Mouse (Mus musculus) urinary bladder, postnatal 10 days (tissue): ENCODE measurements around the gene Tipin.
"Not testable (repeated sequence)": the region's sequence is repeated elsewhere in the genome, so short reads cannot be mapped to it uniquely, and the experiment has no call there.

Experiments
- DNase-seq: peaks from one replicate; pipeline ENCODE4 v3.0.0; 2022; ENCODE audit warnings: low spot score

Gene Tipin

DNA sequence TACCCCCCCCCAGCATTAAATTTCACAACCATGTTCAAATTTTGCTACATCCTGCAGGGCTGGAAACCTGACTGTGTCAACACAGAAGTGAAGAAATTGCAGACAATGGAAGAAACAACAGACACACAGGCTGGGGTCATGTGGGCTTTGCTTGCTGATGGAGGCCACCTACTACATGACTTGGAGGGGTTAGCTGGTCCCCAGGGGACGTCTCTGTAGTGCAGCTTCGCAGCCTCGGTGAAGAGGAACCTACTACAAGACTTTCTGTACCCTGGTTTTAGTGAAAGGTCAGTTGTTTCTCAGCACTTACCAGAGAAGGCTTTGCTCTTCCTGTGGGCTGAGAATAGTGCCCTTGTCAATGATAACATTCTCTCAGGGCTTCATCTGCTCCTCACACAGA is 10.1 kb upstream of the Tipin start:
- no peak for DNase-seq

- DNase-seq, result no peak
Measured at GRCm38 (mm10) chr9:64272611-64273010, 8.8 kb upstream of the Tipin start.

- no peak for DNase-seq
Measured at GRCm38 (mm10) chr9:64273757-64274156, 7.6 kb upstream of the Tipin start.

DNA sequence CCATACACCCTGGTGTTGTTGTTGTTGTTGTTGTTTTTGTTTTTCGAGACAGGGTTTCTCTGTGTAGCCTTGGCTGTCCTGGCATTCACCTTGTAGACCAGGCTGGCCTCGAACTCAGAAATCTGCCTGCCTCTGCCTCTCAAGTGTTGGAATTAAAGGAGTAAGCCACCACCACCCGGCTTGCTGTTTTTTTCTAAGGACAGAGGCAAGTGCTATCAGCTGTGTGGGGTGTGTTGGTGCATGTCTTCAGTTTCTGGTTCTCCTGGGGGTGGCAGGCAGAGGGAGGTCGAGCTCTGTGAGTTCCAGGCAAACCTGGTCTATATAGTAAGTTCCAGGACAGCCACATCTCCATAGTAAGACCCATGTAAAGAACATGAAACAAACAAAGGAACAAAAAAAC is 7.1 kb upstream of the Tipin start:
- DNase-seq, result no peak

GRCm38 (mm10) chr9:64274919-64275318 is 6.5 kb upstream of the Tipin start:
- DNase-seq, result no peak

- no peak for DNase-seq
Measured at GRCm38 (mm10) chr9:64277706-64278105, 3.7 kb upstream of the Tipin start.

- DNase-seq, result no peak
Measured at GRCm38 (mm10) chr9:64278665-64279310, 2.6 kb upstream of the Tipin start.

DNA sequence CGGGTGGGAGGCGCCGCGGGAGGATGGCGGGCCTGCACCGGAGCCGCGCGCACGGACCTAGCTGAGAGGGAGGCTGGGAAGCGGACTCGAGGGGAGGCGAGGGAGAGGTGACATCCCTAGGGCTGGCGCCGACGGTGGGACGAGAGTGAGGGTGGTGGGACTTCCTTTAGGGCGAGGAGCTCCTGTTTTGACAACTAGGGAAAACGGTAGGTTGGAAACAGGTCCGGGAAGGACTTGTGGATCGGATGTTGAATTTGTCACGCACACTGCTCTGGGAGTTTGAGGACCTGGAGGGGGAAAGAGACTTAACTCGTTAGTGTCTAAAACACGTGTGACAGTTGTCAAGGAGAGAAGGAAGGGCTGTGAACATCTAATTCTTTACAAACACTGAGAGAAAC is 399 bp downstream of the Tipin start:
- DNase-seq, result no peak

DNA sequence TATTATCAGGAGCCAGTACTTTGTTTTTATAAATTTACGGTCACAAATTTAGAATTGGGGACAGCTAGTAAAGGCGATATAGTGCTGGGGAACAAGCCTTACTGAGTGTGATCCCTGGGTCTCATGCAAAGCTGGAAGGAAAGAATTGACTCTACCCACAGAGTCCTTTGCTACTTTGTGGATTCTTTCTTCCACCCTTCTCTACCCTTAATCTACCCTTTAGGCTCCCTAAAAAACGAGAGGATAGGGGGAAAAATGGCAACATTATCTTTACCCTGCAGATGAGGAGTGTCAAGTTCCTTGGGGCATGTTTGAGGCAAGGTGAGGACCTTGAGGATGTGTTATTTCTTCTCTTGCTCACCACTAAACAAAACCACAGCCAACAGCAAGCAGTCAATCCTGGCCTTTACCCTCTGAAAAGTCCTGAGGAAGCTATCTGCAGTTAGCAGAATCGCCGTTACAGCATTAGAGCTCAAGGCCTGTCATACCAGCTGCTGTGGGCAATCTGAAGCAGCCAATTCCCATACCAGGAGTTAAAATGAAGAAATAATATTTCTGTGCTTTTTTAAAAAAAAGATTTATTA is 1.1 kb downstream of the Tipin start:
- no peak for DNase-seq

DNA sequence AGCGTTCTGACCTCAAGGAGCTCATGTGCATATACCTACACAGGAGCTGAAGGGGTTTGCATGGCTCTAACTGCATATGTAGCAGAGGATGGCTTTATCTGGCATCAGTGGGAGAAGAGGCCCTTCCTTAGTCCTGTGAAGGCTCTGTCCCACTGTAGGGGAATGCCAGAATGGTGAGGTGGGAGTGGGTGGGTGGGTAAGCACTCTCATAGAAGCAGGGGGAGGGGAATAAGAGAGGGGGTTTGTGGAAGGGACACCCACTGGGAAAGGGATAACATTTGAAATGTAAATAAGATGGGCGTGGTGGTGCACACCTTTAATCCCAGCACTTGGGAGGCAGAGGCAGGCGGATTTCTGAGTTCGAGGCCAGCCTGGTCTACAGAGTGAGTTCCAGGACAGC is 21.7 kb downstream of the Tipin start:
- not testable (repeated sequence) for DNase-seq

- no peak for DNase-seq
Measured at GRCm38 (mm10) chr9:64306476-64307312, 25.3 kb downstream of the Tipin start.

DNA sequence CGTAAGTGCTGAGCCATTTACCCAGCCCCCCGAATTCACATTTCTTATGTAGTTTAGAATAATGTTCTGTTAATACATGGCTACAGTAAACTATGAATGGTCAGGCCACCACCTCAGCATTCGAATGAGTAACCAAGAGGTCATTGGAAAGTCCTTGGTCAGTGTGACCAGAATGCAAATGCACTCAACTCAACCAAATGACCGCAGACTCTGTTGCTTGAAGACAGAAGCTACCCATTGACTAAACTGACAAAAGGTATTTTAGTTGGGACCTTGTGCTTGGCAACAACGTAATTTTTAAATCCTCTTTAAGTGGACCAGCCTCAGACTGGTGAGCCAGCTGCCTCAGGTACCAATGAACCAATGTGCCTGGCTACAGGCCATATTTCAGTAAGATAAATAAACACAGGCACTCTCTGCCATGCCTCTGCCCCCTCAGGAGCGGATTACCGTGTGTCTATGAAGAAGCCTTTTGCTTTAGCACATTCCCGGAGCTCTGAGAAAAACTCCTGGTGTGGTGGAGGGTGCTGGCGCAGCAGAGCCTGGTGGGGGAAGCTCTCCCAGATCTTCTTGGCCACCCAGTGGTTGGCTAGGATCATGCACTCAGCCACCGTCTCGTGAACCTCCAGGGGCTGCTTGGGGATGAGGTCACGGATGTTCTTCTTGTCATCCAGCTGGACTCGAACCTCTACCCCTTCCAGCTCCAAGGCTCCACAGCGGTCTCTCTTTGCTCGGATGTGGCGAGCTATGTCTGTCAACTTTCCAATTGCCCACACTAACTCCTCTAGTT is 29.8 kb downstream of the Tipin start:
- DNase-seq, result no peak

DNA sequence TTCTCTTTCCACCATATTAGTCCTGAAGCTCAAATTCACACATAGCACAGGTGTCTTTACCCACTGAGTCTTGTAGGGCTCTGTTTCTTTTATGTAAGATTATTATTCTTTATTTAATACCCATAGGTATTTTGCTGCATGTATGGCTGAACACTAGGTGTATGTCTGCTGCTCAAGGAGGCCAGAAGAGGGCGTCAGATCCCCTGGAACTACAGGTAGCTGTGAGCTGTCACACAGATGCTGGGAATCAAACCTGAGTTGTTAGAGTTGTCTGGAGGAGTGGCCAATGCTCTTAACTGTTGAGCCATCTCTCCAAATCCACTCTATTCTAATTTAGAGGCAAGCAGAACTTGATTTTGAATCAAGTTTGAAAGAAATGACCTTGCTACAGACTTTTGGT is 30.7 kb downstream of the Tipin start:
- DNase-seq, result no peak

GRCm38 (mm10) chr9:64314696-64315095 is 33.3 kb downstream of the Tipin start:
- no peak for DNase-seq

- no peak for DNase-seq
Measured at GRCm38 (mm10) chr9:64316986-64317385, 35.6 kb downstream of the Tipin start.

DNA sequence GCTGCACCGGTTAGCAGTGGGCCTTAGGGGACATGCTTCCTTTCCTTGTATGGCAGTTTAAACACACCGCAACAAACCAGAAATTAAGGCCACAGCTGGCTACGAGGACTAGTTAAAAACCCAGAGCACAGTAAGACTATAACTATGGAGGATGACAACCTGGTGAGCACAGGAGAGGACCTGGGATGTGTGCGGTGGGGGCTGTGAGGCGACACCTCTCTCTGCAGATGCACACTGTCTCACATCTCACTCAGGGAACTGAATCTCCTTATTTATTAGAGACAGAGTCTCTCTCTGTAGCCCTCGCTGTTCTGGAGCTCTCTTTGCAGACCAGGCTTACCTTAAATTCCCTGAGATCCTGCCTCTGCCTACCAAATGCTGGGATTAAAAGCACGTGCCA is 42.6 kb downstream of the Tipin start:
- no peak for DNase-seq

- DNase-seq, result no peak
Measured at GRCm38 (mm10) chr9:64335825-64336224, 54.4 kb downstream of the Tipin start.

GRCm38 (mm10) chr9:64339361-64339760 is 58.0 kb downstream of the Tipin start:
- no peak for DNase-seq

GRCm38 (mm10) chr9:64340351-64341253 is 59.2 kb downstream of the Tipin start:
- DNase-seq, result peak; percentile 22

GRCm38 (mm10) chr9:64341254-64341566 is 59.8 kb downstream of the Tipin start, which contains the start of gene Dis3l:
Dis3l (minus strand) TSS chr9:64341288.
- DNase-seq, result peak; percentile 14

DNA sequence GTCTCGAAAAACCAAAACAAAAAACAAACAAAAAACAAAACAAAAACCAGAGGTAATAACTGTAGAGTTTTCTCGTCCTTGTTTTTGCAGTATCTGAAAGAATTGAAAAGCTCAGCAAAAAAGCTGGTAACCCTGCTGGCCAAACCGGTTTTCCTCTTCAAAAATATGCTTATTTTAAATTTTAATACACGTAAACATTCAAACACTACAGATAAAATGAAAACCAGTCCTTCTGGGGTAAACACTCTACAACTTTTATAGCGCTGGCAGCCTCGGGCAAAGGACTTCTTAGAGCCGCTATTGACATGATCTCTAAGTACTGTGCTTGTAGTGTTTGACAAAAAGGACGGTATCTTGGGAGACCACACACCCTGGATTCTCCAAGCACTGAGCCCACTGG is 60.3 kb downstream of the Tipin start:
- DNase-seq, result no peak

GRCm38 (mm10) chr9:64343656-64344055 is 62.3 kb downstream of the Tipin start:
- DNase-seq, result no peak
